Mouse (Mus musculus) MEL-GATA-1-ER (cell line): ENCODE measurements around the gene Jph2.

Source experiments
- DNase-seq: peaks from one replicate; pipeline ENCODE4 v3.0.0-alpha.2; 2012; ENCODE audit warnings: low read depth; ENCODE audit errors: extremely low read depth

Jph2 gene

DNA sequence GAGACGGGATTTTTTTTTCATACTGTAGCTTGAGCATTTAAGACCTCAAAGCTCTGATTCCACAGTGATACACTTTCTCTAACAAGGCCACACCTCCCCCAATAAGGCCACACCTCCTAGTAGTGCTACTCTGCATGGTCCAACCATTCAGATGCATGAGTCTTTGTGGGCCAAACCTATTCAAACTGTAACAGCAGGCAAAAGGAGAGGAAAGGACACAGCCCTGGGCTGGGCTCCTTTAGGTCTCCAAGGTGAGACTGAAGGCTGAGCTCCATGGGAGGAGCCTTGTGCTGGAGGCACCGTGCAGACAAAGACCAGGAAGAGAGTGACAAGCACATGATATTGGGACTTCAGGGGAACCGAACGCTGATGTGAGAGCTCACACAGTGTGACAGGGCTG is 80.5 kb downstream of the Jph2 start:
- no peak for DNase-seq

DNA sequence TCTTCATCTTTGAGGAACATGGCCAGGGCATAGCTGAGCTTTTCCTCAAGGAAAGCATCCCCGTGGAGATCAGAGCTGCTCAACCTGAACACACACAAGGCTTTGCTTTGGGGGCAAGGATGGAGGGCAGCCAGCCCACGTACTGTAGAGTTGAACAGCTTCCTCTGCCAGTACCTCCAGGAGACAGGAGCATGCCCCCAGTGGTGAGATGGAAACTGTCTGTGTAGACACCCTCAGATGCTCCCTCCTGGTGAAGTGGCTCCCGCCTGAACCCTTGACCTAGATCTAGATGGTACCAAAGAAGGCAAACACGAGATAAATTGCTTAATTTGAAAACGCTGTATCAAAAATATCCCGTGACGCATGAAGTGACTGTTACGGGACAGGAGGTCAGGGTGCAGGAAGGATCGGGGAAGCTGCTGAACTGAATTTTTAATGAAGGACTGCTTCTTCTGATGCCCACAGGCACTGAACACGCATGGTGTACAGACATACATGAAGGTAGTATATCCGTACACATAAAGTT is 87.6 kb downstream of the Jph2 start:
- no peak for DNase-seq

GRCm38 (mm10) chr2:163309376-163309775 is 88.4 kb downstream of the Jph2 start:
- no peak for DNase-seq

GRCm38 (mm10) chr2:163303037-163303436 is 94.8 kb downstream of the Jph2 start:
- no peak for DNase-seq

DNA sequence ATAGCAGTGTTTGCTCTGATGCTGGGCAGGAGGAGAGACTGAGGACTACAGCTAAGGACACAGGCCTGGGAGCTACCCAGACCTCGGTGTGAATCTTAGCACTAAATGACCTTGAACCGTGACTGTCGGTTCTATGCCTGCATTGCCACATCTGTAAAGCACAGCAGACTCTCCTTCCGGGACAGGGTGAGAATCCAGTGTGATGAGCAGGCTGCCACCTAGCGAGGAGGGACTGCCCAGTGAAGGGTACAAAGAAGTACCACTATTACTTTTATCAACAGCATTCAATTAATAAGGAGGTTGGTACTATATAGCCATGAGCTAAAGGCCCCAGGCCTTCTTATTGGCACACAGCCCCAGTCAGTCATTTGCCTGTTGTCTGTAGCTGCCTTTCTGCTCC is 96.2 kb downstream of the Jph2 start:
- no peak for DNase-seq

DNA sequence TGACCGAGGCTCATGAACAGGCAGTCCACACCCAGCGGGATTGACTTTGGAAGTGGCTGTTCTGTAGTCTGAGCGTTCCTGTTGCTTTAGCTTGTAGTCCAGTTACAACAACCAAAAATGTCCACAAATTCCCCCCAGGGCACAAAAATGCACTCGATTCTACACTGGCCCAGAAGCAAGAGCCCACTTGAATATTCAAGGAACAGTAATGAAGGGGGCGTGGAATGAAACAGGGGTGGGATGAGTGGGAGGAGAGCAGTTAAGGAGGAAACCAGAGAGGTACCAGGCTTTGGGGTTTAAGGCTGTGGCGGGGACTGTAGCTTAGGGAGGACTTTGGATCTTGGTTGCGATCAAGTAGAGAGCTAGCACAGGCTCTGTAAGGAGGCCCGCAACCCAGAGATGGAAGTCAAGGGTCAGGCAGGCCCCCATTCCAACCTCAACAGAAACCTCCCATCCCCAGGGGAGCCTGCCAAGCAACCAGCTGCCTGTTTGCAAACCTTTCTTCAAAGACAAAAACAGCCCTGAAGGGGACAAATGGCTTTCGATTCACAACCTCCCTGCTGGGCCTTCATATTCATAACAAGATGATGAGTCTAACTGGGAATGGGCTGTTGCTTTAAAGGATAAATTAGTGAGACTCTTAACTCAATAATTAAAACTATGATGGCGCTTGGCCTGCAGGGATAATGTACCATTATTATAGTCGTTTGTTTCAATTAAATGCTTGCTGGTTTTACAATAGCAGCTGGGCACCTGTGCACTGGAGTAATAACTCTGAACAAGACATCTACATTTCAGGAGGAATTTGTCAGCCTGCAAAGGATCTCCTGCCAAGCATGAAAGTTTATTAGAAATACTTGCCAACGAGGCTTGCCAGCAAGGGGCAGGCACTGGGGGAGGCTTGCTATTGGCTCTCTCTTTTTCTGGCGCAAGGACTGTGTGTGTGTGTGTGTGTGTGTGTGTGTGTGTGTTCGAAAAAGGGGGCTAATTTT is 97.4 kb downstream of the Jph2 start:
- no peak for DNase-seq

- DNase-seq, result no peak
These were observed 100.7 kb downstream of the Jph2 start for GRCm38 (mm10) chr2:163296999-163297630.

DNA sequence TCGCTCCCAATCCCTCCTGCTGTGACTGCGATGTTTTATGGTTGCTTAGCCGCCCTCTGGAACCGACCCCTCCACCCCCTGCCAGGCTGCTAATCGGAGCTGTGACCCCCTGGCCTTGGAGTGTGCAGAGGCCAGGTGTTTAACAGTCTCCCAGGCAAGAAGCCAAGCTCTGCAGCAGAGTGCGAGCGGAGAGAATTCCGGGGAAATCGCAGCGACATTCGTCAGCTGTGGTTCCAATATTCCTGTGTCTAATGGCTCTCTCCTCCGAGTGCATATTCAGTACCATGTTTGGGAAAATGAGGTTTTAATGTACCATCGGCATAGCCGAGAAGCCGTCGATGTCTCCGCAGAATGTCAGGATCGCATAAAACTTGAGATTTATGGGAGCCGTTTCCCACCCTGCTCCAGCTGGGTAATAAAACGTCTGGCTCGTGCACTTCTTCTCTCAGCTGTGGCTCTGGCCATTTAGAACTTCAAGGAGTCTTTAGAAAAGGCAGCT is 108.9 kb downstream of the Jph2 start:
- DNase-seq, result no peak
